Mouse (Mus musculus): ENCODE results near the gene Adamts14. TPM values are rescaled to one million over a fixed set of nuclear protein-coding genes. Genes with fewer than 3 reads are reported as not detected.

The Adamts14 gene
- total RNA-seq, 2 experiments from 2014 or later = 15.8 to 17.4 TPM

GRCm38 (mm10) chr10:61195216-61195615, 78.0 kb downstream of the Adamts14 start:
- DNase-seq (ENCODE audit: low spot score in 2 of 2) = no peak

- no peak for DNase-seq (ENCODE audit: low spot score in 2 of 2)
Observed at GRCm38 (mm10) chr10:61194611-61195010, 78.6 kb downstream of the Adamts14 start.

- DNase-seq (ENCODE audit: low spot score in 2 of 2) = no peak
Observed at GRCm38 (mm10) chr10:61188010-61188409, 85.2 kb downstream of the Adamts14 start.

- DNase-seq (ENCODE audit: low spot score in 2 of 2) = no peak
Observed at GRCm38 (mm10) chr10:61187001-61187400, 86.2 kb downstream of the Adamts14 start.

- DNase-seq (ENCODE audit: low spot score in 2 of 2) = no peak
Observed at GRCm38 (mm10) chr10:61179927-61180326, 93.3 kb downstream of the Adamts14 start.

GRCm38 (mm10) chr10:61178687-61179086, 94.6 kb downstream of the Adamts14 start:
- no peak for DNase-seq (ENCODE audit: low spot score in 2 of 2)

GRCm38 (mm10) chr10:61177751-61178150, 95.5 kb downstream of the Adamts14 start:
- no peak for DNase-seq (ENCODE audit: low spot score in 2 of 2)

- DNase-seq (ENCODE audit: low spot score in 2 of 2) = no peak
Observed at GRCm38 (mm10) chr10:61176221-61176790, 96.9 kb downstream of the Adamts14 start.

GRCm38 (mm10) chr10:61175442-61176204, 97.6 kb downstream of the Adamts14 start:
- no peak for DNase-seq (ENCODE audit: low spot score in 2 of 2)

GRCm38 (mm10) chr10:61174711-61175441, 98.4 kb downstream of the Adamts14 start:
- DNase-seq (ENCODE audit: low spot score in 2 of 2) = no peak

- DNase-seq (ENCODE audit: low spot score in 2 of 2) = no peak
Observed at GRCm38 (mm10) chr10:61172496-61172895, 100.7 kb downstream of the Adamts14 start.

- DNase-seq (ENCODE audit: low spot score in 2 of 2) = no peak
Observed at GRCm38 (mm10) chr10:61171654-61172053, 101.6 kb downstream of the Adamts14 start, which contains the start of gene Tbata. Gene Tbata, plus strand, starts transcription at chr10:61171954.

GRCm38 (mm10) chr10:61168393-61168792, 104.8 kb downstream of the Adamts14 start:
- no peak for DNase-seq (ENCODE audit: low spot score in 2 of 2)

GRCm38 (mm10) chr10:61167333-61168096, 105.7 kb downstream of the Adamts14 start:
- no peak for DNase-seq (ENCODE audit: low spot score in 2 of 2)

GRCm38 (mm10) chr10:61162366-61162765, 110.9 kb downstream of the Adamts14 start:
- no peak for DNase-seq (ENCODE audit: low spot score in 2 of 2)

GRCm38 (mm10) chr10:61160671-61161070, 112.6 kb downstream of the Adamts14 start:
- no peak for DNase-seq (ENCODE audit: low spot score in 2 of 2)

- DNase-seq (ENCODE audit: low spot score in 2 of 2) = no peak
Observed at GRCm38 (mm10) chr10:61160089-61160488, 113.1 kb downstream of the Adamts14 start.

GRCm38 (mm10) chr10:61158594-61158993, 114.6 kb downstream of the Adamts14 start:
- no peak for DNase-seq (ENCODE audit: low spot score in 2 of 2)

- DNase-seq (ENCODE audit: low spot score in 2 of 2) = no peak
Observed at GRCm38 (mm10) chr10:61156453-61156852, 116.8 kb downstream of the Adamts14 start.

- DNase-seq (ENCODE audit: low spot score in 2 of 2) = no peak
Observed at GRCm38 (mm10) chr10:61155611-61156010, 117.6 kb downstream of the Adamts14 start.

- no peak for DNase-seq (ENCODE audit: low spot score in 2 of 2)
Observed at GRCm38 (mm10) chr10:61152131-61152530, 121.1 kb downstream of the Adamts14 start.

All from gastrocnemius, postnatal 4 days (tissue).